Mouse (Mus musculus) left cerebral cortex, postnatal 25 days (tissue): ENCODE measurements around the gene Mettl7a2. TPM values are rescaled to one million over a fixed set of nuclear protein-coding genes. Genes with fewer than 3 reads are reported as not detected.
A peak's percentile ranks its signal among the peaks of the same experiment; 100 is the strongest.
"Not testable (repeated sequence)": the region's sequence is repeated elsewhere in the genome, so short reads cannot be mapped to it uniquely, and the experiment has no call there.

Experiments used
- DNase-seq, 2 experiments: peaks; one replicate each; pipeline ENCODE4 v3.0.0; 2022; ENCODE audit warnings: low spot score in 2 of 2, mixed read lengths in 1 of 2
- intact Hi-C: fragments of 180-260 bp; cut with DNase I; formaldehyde crosslinking; loops from one replicate; pipeline ENCODE4 v1.15.1; 2025
- total RNA-seq, 2 experiments: library from RNA; stranded (reverse); gene quantifications; 2 replicates each; pipeline ENCODE4 v1.2.3; 2021

Gene Mettl7a2
- total RNA-seq, result under 1 TPM; 0.27 to 0.30 TPM

DNA sequence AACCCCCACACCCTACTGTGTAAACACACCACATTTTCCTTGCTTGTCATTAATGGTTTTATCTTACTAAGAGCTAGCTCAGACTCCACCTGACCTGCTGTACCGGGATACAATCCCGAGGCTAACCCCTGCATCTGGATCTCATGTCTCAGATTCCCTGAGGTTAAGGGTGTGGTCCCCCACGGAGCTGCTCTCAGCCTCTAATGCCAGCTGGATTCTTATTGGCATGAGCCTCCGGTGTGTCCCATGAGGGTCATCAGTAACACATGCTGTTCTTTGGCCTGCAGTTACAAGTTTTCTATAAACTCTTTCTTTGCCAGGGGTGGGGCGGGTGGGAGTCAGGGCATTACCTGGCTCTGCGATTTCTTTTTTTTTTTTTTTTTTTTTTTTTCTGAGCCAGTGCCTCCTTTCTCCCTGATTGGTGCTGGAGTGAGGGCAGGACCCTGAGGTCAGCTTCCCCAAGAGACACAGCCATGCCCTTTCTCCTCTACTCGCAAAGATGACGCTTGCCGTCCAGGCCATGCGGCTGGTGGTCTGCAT, at the start of gene Mettl7a2, which contains the start of gene Methig1:
Mettl7a2 (plus strand) TSS at position 490 of the 540 bp plus-strand sequence.
Methig1 (plus strand) TSS at position 439 of the 540 bp plus-strand sequence.
- no peak for DNase-seq
- intact Hi-C loops, result no loop called here

DNA sequence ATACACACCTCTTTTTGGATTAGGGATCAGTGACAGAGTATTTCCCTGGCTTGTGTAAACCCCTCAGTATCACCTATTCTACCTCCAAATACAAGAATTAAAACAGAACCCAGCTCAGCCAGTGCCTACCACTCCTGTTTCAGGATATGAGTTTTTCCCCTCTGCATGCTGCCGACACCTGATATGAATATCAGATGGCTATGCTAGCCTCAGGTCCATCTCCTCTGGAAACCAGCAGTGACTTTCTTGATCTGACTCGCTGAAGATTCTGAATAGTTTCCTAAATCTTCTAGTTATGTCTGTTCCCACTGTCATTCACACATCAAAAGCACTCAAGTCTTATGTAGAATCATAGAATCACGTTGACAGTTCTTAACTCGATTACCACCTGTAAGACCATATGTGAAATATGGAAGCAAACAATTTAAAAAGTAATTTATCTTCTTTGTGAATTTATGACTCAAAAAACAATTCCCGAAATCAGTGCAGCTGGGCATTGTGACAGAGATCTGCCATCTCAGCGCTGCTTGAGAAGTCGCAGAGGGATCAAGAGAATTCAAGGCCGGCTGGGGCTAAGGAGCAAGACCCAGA, 49.5 kb upstream of the Mettl7a2 start:
- intact Hi-C loops, result loop anchor here (5.0 kb wide), 1 partner anchor 66 kb away; no protein-coding TSS in a partner anchor
- no peak for DNase-seq

DNA sequence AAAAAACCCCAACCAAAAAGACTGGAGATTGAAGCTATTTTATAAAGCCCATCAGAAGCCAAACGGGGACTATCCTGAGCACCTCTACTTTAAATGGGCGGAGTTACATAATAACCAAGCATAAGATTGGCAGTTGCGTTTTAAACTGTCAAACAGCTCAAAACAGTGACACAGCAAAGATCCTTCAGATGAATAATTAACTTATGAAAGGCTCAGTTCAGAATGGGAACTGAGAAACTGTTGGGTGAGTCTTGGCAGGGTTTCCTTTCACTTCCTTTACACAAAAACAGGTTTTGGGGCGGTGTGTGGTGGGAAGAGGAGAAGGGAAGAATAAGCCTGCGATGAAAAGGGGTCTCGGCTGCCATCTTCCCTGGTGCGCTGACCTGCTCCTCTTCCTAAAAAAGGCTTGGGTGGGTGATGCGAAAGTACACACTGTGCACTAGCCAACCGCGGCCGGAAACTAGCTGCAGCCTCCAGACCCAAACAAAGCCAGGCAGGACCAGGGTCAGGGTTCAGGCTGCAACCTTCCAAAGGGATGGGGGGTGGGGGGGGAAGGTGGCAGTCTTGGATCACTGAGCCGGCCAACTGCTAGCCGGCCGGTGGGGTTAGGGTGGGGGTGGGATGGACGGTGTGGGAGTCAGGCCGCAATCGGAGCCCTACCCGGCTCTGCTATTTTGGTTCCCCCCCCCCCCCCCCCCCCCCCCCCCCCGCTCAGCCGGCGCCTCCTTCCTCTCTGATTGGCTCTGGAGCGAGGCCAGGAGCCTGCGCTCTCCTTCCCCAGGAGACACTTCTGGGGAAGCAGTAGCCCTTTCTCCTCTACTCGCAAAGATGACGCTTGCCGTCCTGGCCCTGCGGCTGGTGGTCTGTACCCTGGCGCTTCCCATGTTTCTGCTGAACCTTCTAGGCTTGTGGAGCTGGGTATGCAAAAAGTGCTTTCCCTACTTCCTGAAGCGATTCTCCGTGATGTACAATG, 48.7 kb upstream of the Mettl7a2 start, which contains the start of gene Mettl7a1:
Mettl7a1 (plus strand) TSS at position 122 of the 973 bp plus-strand sequence.
- DNase-seq, result peak; percentile 87 to 88
- intact Hi-C loops, result loop anchor here (5.0 kb wide), 1 partner anchor 67 kb away; no protein-coding TSS in a partner anchor

DNA sequence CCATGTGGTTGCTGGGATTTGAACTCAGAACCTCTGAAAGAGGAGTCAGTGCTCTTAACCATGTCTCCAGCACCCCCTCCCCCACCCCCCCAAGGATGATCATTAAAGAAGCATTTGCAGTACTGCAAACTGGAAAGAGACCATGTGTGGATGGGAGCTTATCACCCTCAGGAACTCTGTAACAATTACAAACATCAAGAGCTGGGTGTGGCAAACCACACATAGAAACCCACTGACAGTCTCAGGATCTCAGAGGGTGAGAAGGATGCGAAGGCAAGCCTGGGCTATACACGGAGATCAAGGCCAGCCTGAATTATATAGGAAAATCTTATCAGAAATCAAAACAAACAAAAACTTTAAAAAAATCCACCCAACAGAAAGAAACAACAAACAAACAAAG, 46.8 kb upstream of the Mettl7a2 start:
- no peak for DNase-seq
- intact Hi-C loops, result no loop called here

DNA sequence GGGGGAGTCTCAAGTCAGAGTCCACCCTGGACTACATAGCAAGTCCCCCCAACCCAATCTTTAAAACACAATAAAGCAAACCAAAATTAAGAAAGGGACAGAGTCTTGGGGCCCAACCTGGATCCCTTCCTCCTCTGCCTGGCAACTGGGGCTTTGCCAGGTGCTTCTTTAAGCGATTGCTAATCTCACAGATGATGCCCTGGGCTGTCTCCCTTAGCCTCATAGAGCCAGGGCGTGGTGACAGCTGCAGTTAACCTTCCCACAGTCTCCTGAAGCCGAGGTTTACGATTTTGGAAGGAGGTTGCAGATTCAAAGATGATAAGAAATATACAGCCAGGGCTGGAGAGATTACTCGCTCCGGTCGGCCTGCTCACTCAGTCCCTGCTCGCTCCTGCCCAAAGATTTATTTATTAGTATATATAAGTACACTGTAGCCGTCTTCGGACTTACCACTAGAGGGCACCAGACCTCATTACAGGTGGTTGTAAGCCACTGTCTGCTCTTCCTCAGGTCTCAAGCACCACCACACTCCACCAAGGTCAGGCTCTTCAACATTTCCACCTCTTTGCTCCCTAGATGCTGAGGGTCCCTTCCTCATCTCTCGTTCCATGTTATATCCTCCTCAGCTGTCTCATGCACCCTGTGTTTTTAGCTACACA, 45.4 kb upstream of the Mettl7a2 start:
- intact Hi-C loops, result loop anchor here (1.0 kb wide), 1 partner anchor 31 kb away; no protein-coding TSS in a partner anchor
- DNase-seq, result not testable (repeated sequence)

DNA sequence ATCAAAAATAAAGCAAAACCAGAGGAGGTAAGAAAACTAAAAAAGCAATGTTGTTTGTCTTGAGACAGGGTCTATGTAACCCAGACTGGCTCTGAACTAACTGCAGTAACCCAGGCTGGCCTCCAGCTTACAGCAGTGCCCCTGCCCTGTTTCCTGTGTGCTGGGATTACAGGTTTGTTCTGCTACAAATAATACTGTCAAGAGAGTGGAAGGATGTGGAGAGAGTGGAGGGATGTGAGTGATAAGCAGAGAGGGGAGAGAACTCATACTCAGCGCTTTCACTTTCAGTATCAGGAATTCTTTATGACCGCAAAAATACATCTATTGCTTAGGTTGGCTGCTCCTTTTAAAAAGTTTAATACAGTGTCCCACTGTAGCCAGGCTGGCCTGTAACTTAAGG, 40.7 kb upstream of the Mettl7a2 start:
- intact Hi-C loops, result no loop called here
- no peak for DNase-seq

DNA sequence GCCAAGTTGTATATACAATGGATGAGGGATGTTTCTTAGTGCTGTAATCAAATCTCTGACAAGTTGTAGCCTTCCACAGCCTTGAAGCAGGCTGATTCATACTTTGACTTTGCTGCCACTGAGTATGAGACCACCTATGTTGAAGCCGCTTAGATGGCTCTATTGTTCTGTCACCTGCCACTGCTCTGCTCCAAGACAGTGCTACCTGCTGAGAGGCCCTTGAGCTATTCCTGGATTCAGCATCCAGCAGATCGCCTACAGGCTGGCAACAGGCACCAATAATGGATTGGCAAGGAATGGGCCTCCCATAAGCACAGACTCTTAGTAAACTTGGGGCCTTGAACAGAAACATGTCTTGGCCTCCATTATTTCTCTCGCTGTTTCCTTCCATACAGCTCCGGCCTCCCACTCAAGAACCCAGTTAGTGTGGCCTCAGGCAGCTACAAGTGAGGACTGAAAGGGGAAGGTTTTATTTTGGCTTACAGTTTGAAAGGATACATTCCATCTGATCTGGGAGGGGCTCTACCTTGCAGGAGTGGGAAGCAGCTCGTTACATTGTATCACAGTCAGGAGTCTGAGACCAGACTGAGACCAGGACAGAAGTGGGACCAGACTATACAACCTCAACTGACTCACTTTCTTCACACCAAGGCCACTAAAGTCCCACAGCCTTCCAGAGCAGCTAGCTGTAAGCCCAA, 38.4 kb upstream of the Mettl7a2 start:
- DNase-seq, result no peak
- intact Hi-C loops, result no loop called here

DNA sequence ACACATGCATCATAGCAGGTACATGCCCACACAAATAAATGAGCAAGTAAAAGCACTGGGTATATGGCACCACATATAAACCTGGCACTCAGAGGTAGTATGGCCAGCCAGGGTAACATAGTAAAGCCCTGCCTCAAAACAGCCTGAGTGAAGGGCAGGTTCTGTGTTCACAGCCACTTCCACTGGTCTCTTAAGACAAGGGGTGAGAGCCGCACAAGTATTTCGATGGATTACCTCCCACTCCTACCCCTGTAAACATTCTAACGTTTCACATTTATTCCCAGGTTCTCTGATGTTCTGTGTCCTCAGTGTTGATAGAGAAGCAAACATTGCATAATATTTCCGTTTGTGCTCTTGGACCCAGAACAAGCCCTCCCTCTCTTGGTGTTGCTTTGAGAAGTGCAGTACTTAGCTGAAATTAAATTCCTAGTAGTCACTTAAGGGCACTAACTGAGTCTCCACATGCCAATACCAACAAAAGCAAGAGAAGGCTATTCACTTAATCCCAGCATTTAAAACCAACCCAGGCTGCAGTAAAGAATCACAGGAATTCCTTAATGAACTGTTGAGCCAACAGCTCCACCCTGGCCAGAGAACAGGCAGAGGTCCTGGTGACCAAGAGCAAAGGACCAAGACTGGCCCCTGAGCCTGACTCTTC, 34.9 kb upstream of the Mettl7a2 start:
- intact Hi-C loops, DNase-seq: not testable (repeated sequence)

DNA sequence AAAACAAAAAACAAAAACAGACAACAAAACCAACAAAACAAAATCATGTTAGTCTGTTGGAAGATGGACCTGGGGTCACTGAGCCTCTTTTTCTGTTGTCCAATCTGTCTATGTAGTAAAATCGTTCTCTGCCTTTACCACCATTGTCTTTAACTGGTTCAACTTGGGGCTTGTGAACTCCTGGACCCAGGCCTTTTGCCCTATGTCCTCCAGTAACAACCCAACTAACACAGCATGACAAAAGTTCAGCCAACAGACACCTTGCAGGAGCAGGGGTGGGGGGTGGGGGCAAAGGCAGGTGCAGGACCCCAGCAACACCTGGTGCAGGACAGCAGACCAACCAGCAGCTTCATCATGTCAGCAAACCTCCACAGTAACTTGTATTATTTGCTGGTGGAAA, 33.1 kb upstream of the Mettl7a2 start:
- DNase-seq, result no peak
- intact Hi-C loops, result loop anchor here (5.0 kb wide), 1 partner anchor 293 kb away; no protein-coding TSS in a partner anchor

DNA sequence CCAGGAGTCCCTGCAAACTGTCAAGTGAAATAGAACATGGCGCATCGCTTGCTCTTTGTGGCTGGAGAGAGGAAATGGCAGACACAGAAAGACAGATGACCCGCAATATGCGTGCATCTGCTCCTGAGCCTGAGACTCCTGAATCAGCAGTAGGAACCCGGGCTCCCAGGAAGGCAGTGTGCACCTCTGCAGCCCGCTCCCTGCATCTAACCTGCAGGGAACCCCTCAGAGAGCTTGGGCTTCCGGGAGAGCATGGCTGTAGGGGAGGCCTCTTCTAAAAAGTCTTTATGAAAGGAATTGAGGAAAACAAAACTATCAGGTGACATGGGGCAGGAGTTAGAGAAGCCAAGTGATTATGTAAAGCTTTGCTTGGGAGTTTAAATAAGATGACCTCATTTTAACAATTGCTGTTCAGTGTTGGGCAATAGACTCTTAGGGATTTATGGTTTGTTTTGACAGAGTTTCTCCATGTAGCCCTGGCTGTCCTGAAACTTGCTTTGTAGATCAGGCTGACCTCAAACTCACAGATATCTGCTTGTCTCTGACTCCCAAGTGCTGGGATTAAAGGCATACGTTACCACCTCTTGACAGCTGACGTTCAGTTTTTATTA, 32.6 kb upstream of the Mettl7a2 start:
- intact Hi-C loops, result loop anchor here (5.0 kb wide), 1 partner anchor 293 kb away; no protein-coding TSS in a partner anchor
- no peak for DNase-seq

DNA sequence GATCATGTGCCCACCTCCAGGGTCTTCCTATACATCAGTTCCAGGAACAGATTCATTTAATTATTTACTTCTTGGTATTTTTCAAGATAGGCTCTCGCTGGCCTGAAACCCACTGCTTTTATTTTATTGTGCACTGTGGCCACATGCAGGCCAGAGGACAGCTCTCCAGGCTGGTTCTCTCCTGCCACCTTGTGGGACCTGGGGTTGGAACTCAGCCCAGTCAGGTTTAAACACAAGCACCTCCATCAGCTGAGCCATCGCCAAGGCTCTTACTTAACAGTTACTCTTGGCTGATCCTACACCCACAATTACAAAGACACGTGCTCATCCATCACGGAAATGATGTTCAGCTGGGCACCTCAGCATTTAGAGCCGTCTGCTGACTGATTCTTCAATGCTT, 31.9 kb upstream of the Mettl7a2 start:
- no peak for DNase-seq
- intact Hi-C loops, result loop anchor here (5.0 kb wide), 1 partner anchor 294 kb away; no protein-coding TSS in a partner anchor

DNA sequence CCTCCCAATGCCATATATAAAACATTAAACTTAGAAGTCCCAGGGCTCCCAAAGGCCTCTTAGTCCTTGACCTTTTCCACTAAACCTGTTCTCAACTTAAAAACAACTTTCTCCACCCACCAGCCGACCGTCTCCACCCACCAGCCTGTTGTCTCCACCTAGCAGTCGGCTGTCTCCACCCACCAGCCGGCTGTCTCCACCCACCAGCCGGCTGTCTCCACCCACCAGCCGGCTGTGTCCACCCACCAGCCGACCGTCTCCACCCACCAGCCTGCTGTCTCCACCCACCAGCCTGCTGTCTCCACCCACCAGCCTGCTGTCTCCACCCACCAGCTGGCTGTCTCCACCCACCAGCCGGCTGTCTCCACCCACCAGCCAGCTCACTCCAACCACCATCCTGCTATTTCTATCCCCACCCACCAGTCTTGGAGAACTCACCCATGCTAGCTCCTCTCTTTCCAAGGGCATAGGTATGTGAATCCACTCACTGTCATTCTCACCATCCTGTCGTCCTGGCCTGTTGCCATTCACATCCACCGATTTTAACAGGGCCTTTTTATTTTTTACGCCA, 28.9 kb upstream of the Mettl7a2 start:
- intact Hi-C loops, result loop anchor here (5.0 kb wide), 1 partner anchor 297 kb away; no protein-coding TSS in a partner anchor
- peak in 1 of 2 experiments; percentile 67 for DNase-seq

DNA sequence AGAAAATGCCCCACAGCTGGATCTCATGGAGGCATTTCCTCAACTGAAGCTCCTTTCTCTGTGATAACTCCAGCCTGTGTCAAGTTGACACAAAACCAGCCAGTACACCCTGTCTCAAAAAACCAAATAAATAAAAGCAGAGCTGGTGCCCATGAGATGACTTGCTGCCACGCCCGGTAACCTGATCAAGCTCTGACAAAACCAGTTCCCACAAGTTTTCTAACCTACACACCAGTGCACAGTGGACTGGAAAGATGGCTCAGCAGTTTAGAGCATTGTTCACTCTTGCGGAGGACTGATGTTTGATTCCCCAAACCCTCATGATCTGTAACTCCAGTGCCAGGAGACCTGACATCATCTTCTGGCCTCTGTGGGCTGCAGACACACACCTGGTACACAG, 27.8 kb upstream of the Mettl7a2 start:
- intact Hi-C loops, result no loop called here
- DNase-seq, result no peak

DNA sequence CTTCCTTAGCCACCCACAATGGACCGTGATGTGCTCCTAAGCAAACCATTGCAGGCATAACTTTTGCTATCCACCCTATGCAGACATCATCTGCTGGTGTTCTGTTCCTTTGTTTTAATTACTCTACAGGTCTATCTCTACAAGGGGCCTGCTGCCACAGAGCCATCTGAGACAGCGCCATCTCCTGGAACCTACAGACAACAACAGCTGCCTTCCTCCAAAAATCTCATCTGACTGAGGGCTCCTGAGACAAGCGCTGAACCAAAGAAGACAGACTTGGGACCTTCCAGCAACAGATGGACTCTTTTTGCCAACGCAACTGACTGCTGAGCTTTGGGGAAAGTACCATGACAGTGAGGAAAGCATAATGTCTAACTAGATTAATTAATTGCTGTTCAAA, 24.9 kb upstream of the Mettl7a2 start:
- intact Hi-C loops, DNase-seq: not testable (repeated sequence)

DNA sequence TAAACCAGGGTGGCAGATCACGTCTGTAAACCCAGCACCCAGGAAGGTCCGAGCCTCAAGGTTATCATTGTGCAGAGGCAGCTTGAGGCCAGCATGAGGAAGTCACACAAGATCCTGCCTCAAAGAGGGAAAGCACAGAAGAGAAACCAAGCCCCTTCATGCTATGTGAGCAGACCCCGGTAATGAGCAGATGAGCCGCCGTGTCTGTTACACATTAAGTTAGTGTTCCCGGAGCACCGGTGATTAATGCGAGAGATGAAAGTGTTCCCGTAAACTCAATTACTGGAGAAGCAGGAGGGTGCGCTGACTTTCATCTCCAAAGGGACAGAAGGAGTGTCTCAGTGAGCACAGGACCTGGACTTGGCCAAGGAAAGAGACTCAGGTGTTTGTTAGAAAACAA, 23.7 kb upstream of the Mettl7a2 start:
- intact Hi-C loops, result not testable (repeated sequence)

DNA sequence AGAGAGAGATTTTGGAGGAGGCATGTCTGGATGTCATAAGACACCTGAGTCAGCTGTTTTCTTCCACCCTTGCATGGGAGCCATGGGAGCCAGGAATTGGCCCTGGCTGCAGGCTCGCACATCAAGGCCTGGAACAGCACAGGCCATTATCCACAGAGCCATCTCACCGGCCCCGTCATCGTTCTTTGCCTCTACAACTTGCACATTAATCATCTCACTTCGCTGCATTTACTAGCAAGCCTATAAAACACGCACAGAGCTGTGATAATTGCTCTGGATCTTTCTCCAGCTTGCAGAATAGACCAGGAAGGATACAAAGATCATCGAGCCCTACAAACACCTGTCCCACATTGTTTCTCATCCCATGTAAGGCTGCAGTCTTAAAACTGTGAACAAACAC, 22.3 kb upstream of the Mettl7a2 start:
- DNase-seq, result no peak
- intact Hi-C loops, result loop anchor here (5.0 kb wide), 1 partner anchor 37 kb away; no protein-coding TSS in a partner anchor

More for the DNA sequence above, 23.7 kb upstream of the Mettl7a2 start:
- not testable (repeated sequence) for DNase-seq
